Mouse (Mus musculus): ENCODE data around the gene Ptprn2.
"Not testable (repeated sequence)": the region's sequence is repeated elsewhere in the genome, so short reads cannot be mapped to it uniquely, and the experiment has no call there.

Ptprn2 gene

DNA sequence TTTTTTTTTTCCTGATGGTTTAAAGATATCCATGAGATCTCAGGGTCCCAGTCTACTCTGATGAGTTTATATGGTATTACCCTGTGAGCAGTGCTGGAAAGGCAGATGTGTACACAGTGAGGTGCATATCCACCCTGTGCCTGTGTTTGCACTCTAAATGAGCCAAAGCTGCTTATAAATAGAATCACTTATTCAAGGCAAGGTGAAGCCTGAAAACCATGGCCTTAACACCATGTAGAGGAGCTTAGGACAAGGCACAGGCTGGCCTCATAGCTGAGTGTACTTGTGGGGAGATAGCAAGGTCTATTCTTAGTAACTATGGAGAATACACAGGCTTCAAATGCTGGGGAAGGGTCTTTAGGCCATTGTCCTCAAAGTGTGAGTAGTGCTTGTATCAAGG, 13.1 kb downstream of the Ptprn2 start:
- in situ Hi-C loops (cut with MboI; ENCODE audit: low pct_unique_long_range_greater_than_20kb in 1 of 2, low sequenced_read_pairs in 2 of 2, unreplicated experiment in 1 of 2), result no loop called here

DNA sequence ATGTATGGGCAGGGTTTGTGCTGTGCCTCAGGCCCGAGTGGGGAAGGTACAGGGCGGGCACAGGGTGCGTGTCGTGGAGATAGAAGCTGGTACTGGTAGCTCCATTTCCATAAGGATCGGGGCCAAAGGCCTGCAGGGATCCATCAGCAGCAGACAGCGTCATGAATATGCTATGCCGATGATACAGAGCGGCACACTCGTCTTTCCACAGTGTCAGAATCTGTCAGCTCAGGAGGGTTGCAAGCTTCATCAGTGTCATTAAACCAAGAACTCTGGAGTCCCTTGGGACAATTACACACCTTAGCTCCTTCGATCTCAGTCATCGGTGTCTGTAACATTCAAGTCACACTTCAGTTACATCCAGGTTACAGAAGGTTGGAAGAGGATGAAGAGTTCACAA, 15.1 kb downstream of the Ptprn2 start:
- in situ Hi-C loops (cut with MboI; ENCODE audit: low pct_unique_long_range_greater_than_20kb in 1 of 2, low sequenced_read_pairs in 2 of 2, unreplicated experiment in 1 of 2), result no loop called here

DNA sequence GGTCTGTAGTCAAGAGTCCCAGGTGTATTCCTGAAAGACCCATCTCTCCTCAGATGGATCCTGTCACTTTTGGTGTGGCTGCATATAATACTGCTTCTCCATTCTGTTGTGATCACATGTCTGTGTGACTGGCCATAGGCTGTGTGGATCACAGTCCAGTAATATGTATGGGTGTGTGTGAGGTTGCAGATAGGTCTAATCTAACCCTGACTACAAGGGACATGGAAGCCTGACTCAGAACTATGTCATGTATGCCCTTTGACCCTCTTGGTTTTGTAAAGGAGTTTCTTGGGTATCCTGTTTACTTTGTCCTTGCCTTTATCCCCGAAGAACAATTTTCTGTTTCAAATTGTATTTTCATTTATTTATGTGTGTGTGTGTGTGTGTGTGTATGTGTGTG, 27.0 kb downstream of the Ptprn2 start:
- in situ Hi-C loops (cut with MboI; ENCODE audit: low pct_unique_long_range_greater_than_20kb in 1 of 2, low sequenced_read_pairs in 2 of 2, unreplicated experiment in 1 of 2), result no loop called here

DNA sequence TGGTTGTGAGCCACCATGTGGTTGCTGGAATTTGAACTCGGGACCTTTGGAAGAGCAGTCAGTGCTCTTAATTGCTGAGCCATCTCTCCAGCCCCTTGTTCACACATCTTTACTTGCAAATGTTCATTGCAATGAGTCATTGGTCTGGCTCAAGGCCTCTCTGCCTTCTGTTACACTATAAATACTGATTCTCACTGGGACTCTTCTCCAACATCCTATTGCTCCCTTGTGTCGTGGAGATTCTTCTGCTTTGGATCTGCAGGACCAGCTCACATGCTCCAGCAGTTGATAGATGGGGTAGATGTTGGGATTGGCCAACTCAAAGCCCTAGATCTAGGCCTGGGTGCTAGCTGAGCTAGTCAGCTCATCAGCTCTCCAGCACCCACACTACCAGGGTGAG, 28.3 kb downstream of the Ptprn2 start:
- in situ Hi-C loops (cut with MboI; ENCODE audit: low pct_unique_long_range_greater_than_20kb in 1 of 2, low sequenced_read_pairs in 2 of 2, unreplicated experiment in 1 of 2), result not testable (repeated sequence)

DNA sequence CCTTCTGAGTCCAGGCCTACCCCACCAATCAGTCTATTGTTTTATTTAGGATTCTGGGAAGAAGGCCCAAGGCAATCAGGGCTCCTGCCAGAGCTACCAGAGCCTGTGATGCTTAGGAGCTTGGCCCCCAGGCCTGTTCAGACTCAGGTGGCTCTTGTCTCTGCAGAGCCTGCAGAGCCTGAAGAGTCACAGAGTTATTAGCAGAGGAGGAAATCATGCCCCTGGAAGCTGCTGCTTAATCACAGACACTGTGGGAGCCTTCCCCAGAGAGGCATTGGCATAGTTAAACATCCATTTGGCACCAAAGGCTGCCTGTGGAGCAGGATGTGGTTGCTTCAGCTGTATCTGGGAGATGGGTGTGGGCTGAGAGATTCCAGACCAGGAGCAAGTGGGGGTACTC, 30.3 kb downstream of the Ptprn2 start:
- in situ Hi-C loops (cut with MboI; ENCODE audit: low pct_unique_long_range_greater_than_20kb in 1 of 2, low sequenced_read_pairs in 2 of 2, unreplicated experiment in 1 of 2), result no loop called here

DNA sequence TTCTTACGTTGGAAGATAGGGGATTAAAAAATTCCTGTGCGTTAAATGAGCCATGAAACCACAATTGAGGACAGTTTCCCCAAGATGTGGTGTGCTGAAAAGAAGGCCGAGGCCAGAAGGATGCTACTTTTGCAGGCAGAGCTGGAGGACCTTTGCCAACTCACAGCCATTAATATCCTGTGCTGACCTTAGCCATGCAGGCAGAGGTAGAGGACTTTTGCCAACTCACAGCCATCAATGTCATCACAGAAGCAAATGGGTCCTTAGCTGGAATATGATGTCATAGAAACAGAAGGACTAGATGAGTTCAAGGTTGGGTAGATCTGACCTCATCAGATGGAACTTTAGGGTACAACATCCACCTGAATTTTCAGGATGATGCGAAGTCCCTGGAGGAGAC, 43.3 kb downstream of the Ptprn2 start:
- in situ Hi-C loops (cut with MboI; ENCODE audit: low pct_unique_long_range_greater_than_20kb in 1 of 2, low sequenced_read_pairs in 2 of 2, unreplicated experiment in 1 of 2), result no loop called here

DNA sequence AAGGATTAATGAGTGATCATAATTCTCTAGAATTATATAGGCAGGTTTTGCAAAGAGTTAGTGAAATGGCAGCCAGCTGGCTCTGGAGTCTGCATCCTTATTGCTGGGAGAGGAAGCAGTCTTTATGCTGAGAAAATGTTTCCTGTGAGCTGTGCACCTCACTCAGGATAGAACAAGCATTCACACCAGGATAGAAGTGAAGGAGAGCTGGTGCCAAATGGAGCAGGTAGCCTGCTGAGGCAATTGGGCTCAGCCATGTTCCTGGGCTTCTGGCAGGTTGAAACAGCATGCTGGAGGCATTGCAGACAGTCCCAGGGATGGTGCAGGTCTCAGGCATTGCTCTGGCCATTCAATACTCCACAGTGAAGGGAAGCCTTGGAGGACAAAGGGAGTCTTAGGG, 47.8 kb downstream of the Ptprn2 start:
- in situ Hi-C loops (cut with MboI; ENCODE audit: low pct_unique_long_range_greater_than_20kb in 1 of 2, low sequenced_read_pairs in 2 of 2, unreplicated experiment in 1 of 2), result no loop called here

DNA sequence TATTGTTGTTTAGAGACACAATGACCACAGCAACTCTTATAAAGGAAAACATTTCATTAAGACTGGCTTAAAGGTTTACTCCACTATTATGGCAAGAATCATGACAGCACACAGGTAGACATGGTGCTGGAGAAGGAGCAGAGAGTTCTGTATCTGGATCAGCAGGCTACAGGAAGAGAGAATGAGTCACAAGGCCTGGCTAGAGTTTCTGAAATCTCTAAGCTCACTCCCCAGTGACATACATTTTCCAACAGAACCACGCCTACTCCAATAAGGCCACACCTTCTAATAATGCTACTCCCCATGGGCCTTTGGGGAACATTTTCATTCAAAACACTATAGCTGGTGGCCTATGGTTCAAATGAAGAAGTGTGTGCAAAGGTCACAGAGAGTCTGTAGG, 53.8 kb downstream of the Ptprn2 start:
- in situ Hi-C loops (cut with MboI; ENCODE audit: low pct_unique_long_range_greater_than_20kb in 1 of 2, low sequenced_read_pairs in 2 of 2, unreplicated experiment in 1 of 2), result no loop called here

DNA sequence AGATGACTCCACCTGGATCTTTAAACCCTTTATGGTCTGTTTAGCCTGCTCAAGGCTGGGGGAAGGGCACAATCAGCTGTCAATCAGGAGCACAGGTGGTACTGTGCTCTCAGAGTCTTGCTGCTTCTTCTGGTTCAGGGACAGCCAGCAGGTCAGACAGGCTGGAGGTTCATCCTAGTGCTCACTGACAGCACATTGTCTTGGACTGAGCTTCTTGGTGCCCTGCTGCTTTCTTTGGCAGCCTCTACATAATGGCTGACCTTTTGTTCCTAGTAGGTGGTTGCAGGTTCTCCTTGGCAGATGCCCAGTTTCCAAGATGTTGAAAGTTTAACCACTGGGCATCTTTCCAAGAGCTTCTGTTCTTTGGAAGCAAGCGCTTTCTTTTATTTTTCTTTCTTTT, 55.1 kb downstream of the Ptprn2 start:
- in situ Hi-C loops (cut with MboI; ENCODE audit: low pct_unique_long_range_greater_than_20kb in 1 of 2, low sequenced_read_pairs in 2 of 2, unreplicated experiment in 1 of 2), result no loop called here

DNA sequence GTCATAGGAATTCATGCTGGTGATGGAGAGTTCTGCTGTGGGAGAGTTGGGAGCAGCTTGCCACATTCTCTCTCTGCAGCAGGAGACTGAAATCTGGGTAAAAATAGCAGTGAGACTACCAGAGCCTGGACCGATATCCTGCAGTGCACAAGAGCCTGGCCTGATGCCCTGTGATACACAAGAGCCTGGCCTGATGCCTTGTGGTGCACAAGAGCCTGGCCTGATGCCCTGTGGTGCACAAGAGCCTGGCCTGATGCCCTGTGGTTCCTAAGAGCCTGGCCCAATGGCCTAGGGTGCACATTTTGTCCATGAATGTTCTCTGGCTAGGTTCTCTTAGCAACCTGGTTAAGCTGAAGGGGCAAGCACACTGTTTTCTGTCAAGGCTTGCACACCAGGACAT, 64.5 kb downstream of the Ptprn2 start:
- in situ Hi-C loops (cut with MboI; ENCODE audit: low pct_unique_long_range_greater_than_20kb in 1 of 2, low sequenced_read_pairs in 2 of 2, unreplicated experiment in 1 of 2), result no loop called here

DNA sequence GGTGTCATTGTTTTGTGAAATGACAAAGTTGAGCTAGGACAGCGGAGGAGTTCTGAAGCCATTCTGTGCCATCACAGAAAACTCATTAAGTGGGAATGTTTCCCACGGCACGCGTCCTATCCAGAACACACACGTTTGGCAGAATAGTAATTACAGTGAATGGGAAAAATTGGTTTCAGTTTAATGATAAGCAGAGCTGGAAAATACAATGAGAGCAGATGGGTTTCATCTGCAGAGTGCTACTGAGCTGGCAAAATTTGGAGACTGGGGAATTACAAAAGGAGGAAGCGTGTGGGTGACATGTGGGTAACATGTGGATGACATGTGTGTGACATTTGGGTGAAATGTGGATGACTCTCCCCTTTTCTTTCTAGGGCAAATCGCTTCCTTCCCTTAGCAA, 66.0 kb downstream of the Ptprn2 start:
- in situ Hi-C loops (cut with MboI; ENCODE audit: low pct_unique_long_range_greater_than_20kb in 1 of 2, low sequenced_read_pairs in 2 of 2, unreplicated experiment in 1 of 2), result no loop called here

DNA sequence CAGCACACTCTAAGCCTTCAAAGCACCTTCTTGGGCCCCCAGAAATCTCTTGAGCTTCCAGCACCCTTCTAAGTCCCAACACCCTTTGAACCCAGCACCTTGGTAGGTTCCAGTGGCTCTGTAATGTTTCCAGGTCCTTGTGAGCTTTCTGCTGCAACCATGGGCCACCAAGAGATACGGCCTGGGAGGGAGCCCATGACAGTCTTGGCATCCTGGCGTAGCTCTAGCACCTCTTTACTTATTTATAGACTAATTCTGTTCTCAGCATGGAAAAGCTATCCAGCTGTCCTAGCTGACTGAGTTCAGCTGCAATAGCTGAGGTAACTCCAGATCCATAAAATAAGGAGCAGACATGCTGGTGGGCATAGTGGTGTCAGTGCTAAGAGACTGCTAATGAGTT, 66.8 kb downstream of the Ptprn2 start:
- in situ Hi-C loops (cut with MboI; ENCODE audit: low pct_unique_long_range_greater_than_20kb in 1 of 2, low sequenced_read_pairs in 2 of 2, unreplicated experiment in 1 of 2), result no loop called here

DNA sequence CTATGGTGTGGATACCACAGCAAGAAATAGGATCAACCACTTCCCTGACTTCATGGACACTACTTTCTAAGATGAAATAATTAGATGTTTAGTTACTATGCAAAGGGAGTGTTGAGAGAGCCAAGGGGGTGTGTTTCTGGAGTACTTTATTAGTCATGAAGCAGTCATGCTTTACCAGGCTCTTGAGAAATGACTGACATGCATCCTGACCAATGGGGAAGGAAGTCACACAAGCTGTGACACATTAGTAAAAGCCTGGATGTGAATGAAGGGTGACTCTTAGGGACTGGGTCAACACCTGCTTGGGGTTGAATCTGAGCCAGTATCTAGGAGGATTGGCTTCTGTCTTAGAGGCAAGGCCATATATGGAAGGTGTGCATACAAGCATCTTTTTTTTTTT, 67.8 kb downstream of the Ptprn2 start:
- in situ Hi-C loops (cut with MboI; ENCODE audit: low pct_unique_long_range_greater_than_20kb in 1 of 2, low sequenced_read_pairs in 2 of 2, unreplicated experiment in 1 of 2), result no loop called here

DNA sequence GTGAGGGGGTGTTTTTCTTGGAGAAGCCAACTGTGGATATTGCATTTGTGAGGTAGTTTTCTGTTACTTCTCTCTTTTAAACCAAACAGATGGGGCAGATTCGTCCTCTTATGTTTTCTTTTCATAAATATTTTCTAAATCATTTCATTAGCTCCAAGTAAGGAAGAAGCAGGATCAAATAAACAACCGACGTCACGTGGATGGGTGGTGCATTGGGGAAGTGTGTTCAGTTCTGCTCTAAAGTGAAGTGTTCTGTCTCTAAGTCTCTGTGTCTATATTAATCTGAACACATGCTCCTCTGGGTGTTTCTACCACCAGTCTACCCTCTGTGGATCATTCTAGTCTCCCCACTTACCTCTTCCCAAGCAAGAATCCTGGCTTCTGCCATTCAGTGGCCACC, 70.4 kb downstream of the Ptprn2 start:
- in situ Hi-C loops (cut with MboI; ENCODE audit: low pct_unique_long_range_greater_than_20kb in 1 of 2, low sequenced_read_pairs in 2 of 2, unreplicated experiment in 1 of 2), result no loop called here

DNA sequence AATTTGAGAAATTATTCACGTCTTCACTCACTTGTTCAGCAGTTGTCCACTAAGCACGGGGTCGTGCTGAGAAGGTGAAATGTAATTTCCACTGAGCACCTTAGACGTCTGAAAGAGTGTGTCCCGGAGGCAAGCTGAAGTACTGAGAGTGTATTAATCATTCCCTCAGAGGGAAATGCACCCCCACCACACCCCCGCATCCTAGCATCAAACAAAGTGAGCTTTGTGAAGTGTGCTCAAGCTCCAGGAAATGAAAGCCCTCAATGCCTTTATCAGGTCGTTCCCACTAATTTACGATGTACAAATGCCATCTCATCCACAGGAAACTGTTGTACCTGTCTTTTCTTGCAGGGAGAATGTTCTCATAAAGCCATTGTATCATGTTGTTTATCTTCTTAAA, 78.9 kb downstream of the Ptprn2 start:
- in situ Hi-C loops (cut with MboI; ENCODE audit: low pct_unique_long_range_greater_than_20kb in 1 of 2, low sequenced_read_pairs in 2 of 2, unreplicated experiment in 1 of 2), result no loop called here

DNA sequence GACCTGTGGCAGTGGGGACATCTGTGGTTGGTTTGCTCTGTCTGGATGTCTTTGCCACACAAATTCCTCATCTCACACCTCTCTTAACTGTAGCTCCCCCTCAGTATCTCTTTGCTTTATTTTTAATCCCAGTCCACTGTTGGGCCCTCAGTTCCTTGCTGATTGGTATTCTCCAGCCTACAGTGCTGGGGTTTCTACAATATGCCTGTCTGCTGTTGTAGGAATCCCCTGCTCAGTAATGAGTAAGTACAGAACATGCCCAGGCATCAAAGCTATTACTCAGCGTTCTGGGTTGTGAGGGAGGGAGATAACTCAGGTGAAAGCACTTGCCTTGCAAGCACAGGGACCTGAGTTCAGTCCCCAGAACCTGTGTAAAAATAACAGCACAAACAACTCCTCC, 81.2 kb downstream of the Ptprn2 start:
- in situ Hi-C loops (cut with MboI; ENCODE audit: low pct_unique_long_range_greater_than_20kb in 1 of 2, low sequenced_read_pairs in 2 of 2, unreplicated experiment in 1 of 2), result no loop called here

DNA sequence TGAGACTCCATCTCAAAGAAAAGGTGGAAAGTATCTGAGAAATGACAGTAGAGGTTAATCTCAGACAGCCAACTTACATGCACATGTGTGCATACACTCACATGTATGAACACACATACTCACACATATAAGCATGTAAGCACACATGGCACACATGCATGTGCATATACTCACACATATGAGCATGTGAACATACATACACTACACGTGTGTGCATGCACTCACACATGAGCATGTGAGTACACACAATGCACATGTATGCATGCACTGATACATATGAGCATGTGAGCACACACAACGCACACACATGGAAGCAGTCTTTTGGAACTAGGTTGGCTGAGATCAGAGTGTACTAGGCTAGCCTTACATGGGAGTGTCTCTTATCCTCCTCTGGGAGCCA, 81.7 kb downstream of the Ptprn2 start:
- in situ Hi-C loops (cut with MboI; ENCODE audit: low pct_unique_long_range_greater_than_20kb in 1 of 2, low sequenced_read_pairs in 2 of 2, unreplicated experiment in 1 of 2), result no loop called here

DNA sequence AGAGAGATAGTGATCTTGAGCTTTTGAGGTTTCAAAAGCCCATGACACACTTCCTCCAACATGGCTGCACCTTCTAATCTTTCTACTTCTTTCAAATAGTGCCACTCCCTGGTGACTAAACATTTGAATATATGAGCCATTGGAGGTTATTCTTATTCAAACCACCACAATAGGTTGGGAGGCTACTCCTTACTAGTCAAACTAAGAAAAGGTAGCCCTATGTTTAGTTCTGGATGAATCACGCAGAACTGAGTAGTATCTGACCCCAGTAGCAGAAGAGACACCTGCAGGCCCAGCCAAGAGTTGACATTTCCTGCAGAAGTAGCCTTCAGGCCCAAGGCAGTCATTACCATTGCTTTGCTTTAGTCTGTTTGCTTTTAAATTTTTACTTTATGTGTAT, 84.0 kb downstream of the Ptprn2 start:
- in situ Hi-C loops (cut with MboI; ENCODE audit: low pct_unique_long_range_greater_than_20kb in 1 of 2, low sequenced_read_pairs in 2 of 2, unreplicated experiment in 1 of 2), result no loop called here

DNA sequence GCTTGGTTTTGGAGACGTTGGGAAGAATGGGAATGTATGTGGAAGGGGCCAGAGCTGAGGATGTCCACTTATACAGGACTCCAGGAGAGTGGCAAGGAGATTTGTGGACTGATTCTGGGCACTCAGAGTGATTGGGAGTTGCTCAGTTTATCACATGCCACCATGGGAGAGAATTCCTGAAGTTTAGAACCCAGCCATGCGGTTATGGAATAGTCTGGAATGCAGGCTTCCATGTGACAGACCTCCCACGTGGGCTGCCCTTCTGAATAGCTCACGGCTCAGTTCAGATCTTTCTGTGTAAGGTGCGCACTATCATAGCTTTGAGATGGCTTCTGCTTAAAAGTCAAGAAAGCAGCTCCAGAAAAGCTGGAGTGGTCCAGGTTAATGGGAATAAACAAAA, 88.6 kb downstream of the Ptprn2 start:
- in situ Hi-C loops (cut with MboI; ENCODE audit: low pct_unique_long_range_greater_than_20kb in 1 of 2, low sequenced_read_pairs in 2 of 2, unreplicated experiment in 1 of 2), result no loop called here

DNA sequence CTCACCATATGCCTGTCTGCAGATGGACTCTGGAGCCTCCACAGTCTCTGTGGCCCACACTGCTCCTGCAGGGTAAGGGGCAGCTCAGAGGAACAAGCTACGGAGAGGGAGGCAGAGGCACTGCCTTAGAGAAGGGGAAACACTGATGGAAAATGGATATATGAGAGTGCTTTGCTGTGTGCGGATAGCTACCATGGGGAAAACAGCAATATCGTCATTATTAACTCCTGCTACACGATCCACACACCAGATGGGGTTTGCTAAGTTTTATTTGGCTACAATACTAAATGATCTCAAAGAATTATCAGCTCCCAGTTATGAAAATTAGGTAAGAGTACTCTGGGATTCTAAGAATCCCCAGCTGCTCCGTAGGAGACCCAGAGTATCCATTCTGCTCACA, 89.2 kb downstream of the Ptprn2 start:
- in situ Hi-C loops (cut with MboI; ENCODE audit: low pct_unique_long_range_greater_than_20kb in 1 of 2, low sequenced_read_pairs in 2 of 2, unreplicated experiment in 1 of 2), result no loop called here

DNA sequence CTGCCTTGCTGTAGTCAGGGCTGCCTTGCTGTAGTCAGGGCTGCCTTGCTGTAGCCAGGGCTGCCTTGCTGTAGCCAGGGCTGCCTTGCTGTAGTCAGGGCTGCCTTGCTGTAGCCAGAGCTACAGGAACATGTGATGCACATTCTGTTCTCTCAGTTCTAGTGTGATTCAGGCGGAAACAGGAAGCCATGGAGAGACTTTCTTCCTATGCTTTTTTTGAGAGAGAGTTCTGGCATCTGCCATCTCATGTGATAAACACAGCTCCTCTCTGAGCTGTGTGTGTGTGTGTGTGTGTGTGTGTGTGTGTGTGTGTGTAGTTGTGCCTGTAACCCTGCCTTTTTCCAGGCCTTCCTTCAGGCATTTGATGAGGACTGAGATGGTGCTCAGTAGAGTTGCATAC, 92.4 kb downstream of the Ptprn2 start:
- in situ Hi-C loops (cut with MboI; ENCODE audit: low pct_unique_long_range_greater_than_20kb in 1 of 2, low sequenced_read_pairs in 2 of 2, unreplicated experiment in 1 of 2), result not testable (repeated sequence)
